Mouse (Mus musculus): ENCODE data around the gene Nosip.

Nosip gene

DNA sequence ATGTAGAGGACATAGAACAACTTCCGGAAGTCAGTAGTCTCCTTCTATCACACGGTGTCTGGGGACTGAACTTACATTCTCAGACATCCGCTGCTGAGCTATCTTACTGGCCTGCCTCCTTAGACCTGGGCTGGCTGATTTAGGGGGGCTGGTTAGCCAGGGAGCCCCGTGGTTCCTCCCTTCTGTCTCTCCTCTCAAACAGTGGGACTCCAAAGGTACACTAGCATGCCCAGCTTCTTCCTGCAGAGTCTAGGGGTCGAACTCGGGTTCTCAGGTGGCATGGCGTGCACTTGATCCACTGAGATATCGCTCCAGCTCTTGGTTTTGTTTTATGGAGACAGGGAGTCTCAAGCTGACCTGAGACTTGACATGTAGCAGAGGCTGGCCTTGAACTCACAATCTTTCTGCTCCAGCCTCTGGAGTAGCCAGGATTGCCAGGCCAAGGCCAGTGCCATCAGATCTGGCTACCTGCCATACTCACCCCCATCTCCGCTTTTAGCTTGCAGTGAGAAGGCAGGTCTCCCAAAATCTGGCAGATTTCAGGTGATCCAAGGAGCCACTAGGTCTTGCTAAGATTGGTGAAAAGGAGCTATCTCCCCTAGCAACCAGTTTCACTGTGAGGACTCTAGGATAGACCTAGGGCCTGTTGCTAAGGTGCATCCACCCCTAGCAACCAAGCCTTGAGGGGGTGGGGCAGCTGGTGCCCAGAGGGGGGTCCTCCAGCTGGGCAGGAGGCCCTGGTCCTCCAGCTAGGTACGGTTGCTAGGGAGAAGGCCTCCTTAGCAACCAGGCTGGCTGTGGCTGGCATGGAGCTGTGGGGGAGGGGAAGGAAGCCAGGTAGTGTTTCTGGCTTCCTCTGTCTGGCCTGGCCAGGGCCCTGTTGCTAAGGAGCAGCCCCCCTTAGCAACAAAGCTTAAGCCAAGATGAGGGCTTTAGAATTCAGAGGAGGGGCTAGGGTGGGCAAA is 3.3 kb upstream of the Nosip start:
- DNase-seq (ENCODE audit: low read depth) = no peak

DNA sequence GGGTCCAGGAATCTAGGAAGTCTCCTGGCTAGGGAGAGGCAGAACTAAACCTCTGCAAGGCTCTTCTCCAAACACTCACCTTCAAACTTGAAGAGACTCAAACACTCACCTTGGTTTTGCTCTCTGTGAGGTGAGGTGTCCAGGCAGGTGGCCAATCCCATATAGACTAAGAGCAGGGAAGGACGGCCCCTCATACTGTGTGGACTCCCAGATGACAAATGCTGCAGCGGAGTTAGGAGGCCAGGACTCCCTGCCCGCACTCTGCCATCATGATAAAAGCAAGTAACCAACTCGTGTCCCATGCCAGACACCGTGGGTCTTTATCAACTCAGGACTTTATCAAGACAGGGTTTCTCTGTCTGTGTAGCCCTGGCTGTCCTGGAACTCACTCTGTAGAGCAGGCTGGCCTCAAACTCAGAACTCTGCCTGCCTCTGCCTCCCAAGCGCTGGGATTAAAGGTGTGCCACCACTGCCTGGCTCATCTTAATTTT is 1.6 kb upstream of the Nosip start:
- no peak for DNase-seq (ENCODE audit: low read depth)

DNA sequence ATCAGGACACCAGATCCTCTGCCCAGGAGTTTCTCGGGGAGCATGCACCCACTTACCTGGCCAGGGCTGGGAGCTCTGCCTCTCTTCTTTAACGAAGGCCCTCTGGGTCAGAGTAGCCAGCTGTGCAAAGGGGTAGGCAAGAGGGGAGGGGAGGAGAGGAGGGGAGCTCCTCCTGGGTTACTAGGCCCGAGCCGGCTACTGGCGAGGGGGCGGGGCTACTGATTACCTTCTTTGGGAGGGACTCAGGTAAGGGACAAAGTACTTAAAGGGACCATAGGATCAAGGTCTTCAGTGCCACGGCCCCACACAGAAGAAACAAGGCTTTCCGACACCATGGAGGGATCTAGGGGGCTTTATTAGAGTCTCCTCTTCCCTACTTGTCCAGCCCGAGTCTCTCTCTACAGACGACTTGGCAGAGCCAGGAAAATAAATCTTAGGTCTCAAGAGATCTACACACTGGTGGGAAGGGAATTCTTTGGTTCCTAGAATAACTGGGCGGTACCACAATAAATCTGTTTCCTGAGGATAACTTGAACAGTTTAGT is 625 bp upstream of the Nosip start:
- no peak for DNase-seq (ENCODE audit: low read depth)

DNA sequence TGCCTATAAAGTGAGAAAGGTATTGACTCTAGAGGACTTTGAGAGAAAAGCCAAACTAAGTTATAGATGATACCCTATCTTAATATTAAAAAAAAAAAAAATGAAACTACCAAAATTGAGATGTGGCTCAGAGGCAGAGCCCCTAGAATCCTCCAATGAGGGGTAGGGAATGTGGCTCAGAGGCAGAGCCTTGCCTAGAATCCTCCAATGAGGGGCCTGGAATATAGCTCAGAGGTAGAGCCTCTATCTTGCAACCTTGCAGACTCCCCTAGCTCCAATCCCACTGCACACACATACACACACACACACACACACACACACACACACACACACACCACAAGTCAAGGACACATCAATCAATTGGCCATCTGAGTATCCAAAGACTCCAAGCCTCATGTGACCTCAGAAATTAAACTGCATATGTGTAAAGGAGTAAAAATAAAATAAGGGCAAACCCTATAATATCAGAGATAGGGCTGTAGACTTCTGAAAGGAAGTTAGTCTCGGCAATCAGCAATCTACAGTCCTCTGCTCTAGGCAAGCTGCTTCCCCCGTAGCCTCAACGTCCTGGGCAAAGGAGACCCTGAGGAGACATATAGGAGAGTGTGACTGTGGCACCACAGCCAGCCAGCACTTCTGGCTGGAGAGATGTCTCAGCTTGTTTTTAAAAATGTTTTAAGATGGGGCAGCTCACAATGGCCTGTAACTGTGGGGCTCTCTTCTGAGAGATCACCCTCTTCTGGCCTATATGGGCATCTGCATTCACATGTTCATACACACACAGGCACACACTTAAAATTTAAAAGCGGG is 5.2 kb downstream of the Nosip start:
- no peak for DNase-seq (ENCODE audit: low read depth)

DNA sequence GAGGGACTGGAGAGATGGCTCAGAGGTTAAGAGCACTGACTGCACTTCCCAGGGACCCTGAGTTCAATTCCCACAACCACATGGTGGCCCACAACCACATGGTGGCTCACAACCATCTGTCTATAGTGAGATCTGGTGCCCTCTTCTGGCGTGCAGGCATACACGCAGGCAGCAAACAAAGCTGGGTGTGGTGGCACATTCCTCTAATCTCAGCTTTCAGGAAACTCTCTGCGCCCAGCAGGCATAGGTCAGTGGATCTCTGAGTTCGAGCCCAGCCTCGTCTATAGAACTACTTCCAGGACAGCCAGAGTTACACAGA is 5.7 kb downstream of the Nosip start:
- peak; percentile 80 for DNase-seq (ENCODE audit: low read depth)

DNA sequence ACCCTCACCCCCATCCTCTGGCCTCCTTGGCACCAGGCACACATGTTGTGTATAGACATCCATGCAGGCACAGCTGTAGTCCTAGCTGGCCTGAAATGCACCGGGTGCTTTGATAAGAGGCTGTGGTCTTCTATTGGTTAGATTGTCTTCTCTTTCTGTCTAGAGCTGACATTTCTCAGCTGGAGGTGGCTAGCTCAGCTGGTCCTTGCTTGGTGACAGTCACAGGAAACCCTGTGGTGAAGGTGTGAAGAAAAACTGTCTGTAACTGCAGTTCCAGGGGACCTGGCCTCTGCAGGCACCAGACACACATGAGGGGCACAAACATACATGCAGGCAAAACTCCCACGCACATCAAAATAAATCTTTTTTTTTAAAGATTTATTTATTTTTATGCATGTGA is 7.4 kb downstream of the Nosip start:
- no peak for DNase-seq (ENCODE audit: low read depth)

DNA sequence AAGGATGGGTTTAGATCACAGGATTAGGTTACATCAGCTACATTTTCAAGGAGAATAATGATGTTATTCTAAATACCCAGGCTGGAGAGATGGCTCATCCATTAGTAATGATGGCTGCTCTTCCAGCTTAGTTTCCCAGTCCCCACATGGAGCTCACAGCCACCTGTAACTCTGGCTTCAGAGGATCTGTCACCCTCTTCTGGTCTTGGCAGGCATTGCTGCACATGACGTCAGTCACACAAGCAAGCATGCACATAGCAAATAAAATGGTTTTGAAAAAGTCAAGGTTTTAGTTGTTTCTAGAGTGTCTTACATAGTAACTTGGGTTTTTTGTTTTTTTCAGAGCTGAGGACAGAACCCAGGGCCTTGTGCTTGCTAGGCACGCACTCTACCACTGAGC is 10.0 kb downstream of the Nosip start:
- DNase-seq (ENCODE audit: low read depth) = no peak

DNA sequence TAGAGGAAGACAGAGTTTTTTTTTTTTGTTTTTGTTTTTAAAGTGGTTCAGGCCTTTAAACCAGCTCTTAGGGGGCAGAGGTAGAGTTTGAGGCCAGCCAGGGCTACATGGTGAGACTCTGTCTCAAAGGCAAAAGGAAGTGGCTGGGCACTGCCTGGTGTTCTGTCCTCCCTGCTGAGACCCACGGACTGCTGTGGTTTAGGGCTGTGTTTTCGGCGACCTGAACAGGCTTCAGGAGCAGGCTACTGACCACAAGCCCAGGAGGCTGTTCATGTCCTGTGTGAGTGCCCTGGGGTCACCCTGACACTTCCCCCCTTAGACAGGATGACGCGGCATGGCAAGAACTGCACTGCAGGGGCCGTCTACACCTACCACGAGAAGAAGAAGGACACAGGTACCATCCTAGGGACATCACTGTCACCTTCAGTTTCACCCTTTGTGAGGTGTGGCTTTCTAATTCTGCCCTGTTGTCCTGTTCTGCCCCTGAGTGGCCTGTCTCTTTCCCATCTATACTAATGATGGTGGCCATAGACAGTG is 11.0 kb downstream of the Nosip start:
- no peak for DNase-seq (ENCODE audit: low read depth)

DNA sequence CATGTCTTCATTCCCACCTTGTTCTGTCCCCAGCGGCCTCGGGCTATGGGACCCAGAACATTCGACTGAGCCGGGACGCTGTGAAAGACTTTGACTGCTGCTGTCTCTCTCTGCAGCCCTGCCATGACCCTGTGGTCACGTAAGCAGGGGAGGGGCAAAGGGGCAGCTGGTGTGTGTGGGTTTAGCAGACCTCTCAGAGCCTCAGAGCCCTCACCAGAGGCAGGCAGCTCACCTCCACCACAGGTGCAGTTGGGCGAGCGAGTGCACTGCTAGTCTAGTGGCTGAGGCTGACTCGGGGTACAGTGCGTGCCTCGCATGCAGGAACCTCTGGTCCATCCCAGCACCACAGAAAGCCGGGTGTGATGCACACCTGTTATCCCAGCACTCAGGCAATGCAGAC is 11.7 kb downstream of the Nosip start:
- DNase-seq (ENCODE audit: low read depth) = no peak

DNA sequence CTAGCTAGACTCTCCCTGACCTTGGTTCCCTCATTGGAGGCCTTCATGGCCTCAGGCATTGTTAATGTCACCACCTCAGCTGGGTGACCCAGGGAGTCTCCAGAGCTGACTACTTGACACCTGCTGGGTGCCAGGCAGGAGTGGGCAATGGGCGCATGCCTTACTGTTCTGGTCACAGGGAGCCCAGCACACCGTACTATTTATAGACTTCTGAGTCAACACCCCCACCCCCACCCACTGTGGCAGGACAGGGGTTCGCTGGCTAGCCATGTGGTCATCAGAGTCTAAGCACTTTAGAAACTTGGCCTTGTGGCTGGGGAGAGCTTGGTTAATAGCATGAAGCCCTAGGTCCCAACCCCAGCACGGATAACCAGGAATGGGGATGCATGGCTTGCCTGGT is 13.2 kb downstream of the Nosip start:
- DNase-seq (ENCODE audit: low read depth) = no peak

DNA sequence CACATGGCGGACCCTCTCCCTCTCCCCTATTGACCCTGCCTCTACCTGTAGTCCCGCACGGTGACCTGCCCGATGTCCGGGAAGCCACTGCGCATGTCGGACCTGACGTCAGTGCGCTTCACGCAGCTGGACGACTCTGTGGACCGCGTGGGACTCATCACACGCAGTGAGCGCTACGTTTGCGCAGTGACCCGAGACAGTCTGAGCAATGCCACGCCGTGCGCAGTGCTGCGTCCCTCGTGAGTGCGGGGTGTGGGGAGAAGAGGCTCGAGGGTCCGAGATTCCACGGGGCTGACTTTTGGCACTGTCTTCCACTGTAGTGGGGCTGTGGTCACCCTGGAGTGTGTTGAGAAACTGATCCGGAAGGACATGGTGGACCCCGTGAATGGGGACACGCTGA is 14.3 kb downstream of the Nosip start:
- no peak for DNase-seq (ENCODE audit: low read depth)

DNA sequence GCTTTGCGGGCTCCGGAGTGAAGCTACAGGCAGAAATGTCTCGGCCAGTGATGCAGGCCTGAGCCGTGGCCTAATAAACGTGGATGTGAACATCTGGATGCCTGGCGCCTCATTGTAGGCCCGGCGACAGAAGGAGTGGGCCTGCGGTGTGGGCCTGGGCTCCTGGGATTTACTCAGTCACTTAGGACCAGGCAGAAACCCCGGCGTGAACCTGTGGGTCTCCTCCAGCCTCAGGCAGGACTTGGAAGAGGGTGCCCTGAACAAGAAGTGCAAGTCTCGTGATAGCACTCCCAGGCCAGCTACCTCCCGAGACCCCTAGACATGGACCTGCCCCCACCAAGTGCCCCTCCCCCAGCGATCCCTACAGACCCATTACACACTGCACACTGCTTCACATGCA is 15.1 kb downstream of the Nosip start:
- DNase-seq (ENCODE audit: low read depth) = no peak

DNA sequence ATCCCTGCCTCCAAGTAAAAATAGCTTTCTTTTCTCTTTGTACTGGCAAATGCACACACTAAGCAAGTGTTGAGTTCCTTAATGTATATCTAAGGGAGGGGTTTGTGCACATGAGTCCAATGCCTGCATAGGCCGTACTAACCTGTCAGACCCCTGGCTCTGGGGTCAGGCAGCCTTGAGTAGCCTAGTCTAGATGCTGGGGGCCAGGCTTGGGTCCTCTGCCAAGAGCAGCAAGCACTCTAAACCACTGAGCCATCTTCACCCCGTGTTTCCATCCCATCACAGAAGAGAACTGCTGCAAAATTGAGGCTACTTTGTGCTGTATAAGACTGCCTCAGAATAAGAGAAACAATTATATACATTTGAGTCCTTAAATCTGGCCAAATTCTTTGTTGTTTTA is 15.6 kb downstream of the Nosip start:
- no peak for DNase-seq (ENCODE audit: low read depth)

DNA sequence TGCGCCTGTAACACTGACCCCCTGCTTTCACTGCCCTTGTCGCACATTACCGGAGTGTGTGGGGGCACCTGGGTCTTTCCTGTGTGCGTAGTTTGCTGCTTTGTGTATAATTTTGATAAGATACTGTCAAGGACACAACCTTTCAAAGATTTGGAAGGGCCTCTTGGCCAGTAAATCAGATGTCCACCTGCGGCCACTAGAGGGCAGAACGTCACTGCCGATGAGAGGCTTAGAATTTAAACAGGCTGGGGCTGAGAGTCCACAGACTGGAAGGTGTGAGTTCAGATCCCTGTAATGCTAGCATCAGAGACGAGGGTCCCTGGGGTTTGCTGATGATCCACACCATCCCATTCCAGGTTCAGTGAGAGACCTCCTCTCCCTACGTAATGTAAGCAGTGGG is 16.3 kb downstream of the Nosip start:
- peak; percentile 87 for DNase-seq (ENCODE audit: low read depth)

DNA sequence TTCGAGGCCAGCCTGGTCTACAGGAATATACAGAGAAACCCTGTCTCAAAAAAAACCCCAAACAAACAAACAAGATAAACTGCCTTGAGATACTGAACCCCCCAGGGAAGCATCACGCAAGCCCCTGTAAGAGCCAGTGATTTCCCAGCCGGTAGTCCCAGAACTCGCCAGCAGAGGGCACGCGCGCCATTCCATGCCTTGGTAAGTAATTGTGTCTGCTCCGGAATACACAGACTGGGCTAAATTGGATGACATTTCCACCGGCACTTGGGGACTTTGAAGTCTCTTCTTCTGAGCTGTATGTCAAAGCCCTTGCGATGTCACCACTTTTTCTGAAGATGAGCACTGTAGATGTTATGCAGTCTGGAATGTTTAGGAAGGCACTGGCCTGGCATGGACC is 17.6 kb downstream of the Nosip start:
- DNase-seq (ENCODE audit: low read depth) = peak; percentile 95

DNA sequence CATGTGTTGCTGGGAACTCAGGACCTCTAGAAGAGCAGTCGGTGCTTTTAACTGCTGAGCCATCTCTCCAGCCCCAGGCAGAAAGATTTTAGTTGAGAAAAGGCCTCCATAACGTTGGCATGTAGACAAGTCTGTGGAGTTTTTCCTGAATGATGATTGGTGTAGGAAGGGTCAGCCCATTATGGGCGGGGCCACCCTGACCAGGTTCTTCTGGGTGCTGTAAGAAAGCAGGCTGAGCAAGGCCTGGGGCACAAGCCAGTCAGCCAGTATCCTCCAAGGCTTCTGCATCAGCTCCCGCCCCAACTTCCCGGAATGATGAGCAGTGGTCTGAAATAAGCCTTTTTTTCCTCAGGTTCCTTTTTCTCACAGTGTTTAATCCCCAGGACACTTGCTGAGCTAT is 18.8 kb downstream of the Nosip start:
- no peak for DNase-seq (ENCODE audit: low read depth)

DNA sequence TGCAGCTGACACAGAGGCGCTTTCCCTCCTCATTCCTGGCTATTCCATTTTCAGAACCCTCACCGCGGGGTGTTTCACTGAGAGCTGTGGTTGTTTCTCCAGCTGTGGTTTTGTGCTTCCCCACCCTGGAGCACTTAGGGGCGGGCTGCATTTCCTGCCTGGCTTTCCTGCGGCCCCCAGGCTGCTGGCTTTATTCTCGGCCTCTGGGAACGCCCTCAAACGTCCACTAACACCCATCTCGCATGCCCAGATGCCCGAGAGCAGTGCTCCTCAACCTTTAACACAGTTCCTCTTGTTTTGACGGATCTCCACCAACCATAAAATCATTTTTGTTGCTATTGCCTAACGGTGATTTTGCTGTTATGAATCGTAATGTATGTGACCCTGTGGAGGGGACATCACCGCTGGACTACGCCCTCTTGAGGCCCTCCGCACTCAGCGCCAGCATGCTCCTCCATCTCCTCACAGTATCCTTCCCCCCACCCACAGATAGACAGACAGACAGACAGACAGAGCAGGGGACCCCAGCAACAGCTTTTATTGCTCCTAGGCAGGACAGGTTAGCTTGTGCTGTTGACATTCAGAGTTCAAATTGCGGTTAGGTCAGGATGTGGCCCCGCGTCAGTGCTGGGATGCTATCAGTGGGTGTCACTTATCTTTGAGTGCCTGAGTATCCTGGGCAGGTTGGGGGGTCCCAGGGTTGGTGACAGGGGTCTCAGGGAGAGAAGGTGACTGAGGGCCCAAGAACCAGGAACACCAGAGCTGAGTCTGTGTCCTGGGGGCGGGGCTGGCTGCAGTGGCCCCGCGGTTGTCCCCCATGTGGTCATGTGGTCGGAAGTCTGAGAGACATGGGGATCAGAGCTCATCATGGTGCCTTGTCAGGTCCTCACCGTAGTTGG is 20.4 kb downstream of the Nosip start:
- DNase-seq (ENCODE audit: low read depth) = peak; percentile 76

DNA sequence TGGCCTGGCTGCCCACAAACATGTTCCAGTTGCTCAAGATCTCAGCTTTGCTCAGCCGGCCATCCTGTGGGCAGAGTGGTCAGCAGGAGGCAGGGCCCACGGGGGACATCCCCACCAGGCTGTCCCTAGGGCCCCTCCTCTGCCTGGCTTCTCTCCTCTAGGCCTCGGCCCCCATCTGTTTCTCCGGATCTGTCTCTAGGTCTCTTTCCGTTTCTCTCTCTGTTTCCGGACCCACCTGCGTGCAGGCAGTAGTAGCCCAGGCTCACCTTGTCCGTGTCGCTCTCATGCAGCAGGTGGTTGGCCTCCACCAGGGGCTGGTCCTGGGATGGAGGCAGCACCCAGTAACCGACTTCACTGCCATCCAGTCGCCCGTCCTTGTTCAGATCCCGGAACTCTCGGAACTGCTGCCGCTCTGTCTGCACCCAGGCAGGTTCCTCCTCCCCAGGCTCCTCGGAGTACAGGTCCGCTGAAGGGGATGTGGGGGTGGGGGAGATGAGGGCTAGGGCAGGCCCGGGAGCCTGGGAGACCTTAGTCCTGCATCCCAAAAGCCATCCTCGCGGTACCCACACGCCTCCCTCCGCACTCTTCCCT is 21.2 kb downstream of the Nosip start:
- DNase-seq (ENCODE audit: low read depth) = no peak

DNA sequence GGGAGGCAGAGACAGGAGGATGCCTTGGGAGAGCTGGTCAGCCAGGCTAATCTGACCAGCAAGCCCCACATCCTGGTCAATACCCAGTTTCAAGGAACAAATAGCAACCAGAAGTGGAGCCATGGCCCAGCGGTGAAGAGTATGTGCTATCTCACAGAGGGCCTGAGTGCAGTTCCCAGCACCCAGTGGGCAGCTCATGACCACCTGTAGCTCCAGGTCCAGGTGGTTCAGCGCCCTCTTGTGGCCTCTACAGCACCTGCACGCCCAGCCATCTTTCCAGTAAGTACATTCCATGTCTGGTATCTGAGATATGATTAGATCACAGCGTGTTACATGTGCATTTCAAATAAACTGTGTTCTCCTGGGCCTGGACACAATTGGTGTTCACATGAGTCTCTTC is 23.9 kb downstream of the Nosip start:
- DNase-seq (ENCODE audit: low read depth) = no peak

DNA sequence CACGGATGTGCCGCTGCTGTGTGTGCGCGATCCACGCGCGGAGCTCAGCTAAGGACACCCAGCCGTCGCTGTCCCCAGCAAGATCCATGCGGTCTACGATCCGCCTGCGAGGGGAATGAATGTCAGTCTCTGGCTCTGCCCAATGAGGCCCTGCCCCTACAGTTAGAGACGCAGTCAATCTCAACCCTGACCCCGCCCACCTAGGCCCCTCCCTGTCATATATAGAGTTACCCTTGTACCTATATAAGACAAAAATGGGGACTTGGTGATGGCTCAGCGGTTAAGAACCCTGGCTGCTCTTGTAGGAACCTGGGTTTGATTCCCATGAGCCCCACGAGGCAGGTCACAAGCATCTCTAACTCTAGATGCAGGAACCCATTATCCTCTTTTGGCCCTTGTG is 26.4 kb downstream of the Nosip start:
- DNase-seq (ENCODE audit: low read depth) = no peak

DNA sequence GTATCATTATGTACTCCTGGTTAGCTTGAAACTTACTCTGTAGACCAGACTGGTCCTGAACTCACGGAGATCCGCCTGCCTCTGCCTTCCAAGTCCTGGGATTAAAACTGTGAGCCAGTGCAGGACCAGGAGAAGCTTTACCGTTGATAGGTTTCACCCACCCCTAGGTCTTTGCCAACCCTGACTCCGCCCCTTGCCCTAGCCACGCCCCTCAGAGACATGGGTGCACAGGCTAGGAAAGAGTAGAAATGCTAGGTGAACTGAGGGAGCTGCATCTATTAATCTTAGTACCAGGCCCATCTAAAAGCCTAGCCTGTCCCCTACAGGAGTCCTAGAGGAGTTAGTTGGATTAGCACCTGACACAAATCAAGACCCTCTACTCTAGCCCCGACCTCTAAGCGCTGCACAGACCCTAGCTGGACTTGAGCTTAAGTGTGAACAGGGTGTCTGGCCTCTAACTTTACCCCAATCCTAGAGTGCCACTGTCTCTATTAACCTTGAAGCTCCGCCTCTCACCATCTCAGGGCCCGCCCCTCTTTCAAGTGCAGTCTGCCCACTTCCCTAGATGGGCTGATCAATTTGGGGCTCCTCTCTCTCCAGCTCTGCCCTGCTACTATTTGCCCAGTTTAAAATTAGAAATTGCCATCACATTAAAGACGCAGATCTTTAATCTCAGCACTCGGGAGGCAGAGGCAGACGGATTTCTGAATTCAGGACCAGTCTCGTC is 28.2 kb downstream of the Nosip start:
- no peak for DNase-seq (ENCODE audit: low read depth)

Data from naive thymus-derived CD4-positive, alpha-beta T cell, adult 2 months (primary cell).